Mouse (Mus musculus) CH12.LX (cell line): ENCODE results near the gene Ank3.

Source experiments
- BHLHE40 ChIP-seq: IDR thresholded peaks from 2 replicates; pipeline ENCODE4 v1.6.1; 2011; ENCODE audit warnings: mild to moderate bottlenecking, low read depth, low read length, improper control_type of control experiment
- CHD2 ChIP-seq: IDR thresholded peaks from 2 replicates; pipeline ENCODE4 v1.6.1; 2011; ENCODE audit warnings: low read length, improper control_type of control experiment
- CTCF ChIP-seq, 2 experiments: IDR thresholded peaks in 1 of 2; conservative IDR thresholded peaks in 1 of 2; 2 replicates each; pipeline ENCODE4 v1.5.1; 2011 to 2012; ENCODE audit warnings: low read depth in 2 of 2, low read length in 2 of 2, improper control_type of control experiment in 1 of 2, inconsistent platforms in 1 of 2, mild to moderate bottlenecking in 1 of 2, moderate library complexity in 1 of 2
- EP300 ChIP-seq: IDR thresholded peaks from 2 replicates; pipeline ENCODE4 v1.6.1; 2011; ENCODE audit warnings: low read length, improper control_type of control experiment
- GABPA ChIP-seq: IDR thresholded peaks from 2 replicates; pipeline ENCODE4 v1.6.1; 2012; ENCODE audit warnings: low read depth, low read length, improper control_type of control experiment, inconsistent platforms; ENCODE audit not compliant: insufficient replicate concordance
- KAT2A ChIP-seq: IDR thresholded peaks from 2 replicates; pipeline ENCODE4 v1.6.1; 2012; ENCODE audit warnings: low read length, improper control_type of control experiment, inconsistent platforms; ENCODE audit not compliant: insufficient replicate concordance
- MAFK ChIP-seq: IDR thresholded peaks from 2 replicates; pipeline ENCODE4 v1.6.1; 2011; ENCODE audit warnings: low read length, improper control_type of control experiment; ENCODE audit not compliant: insufficient replicate concordance
- NELFE ChIP-seq: IDR thresholded peaks from 2 replicates; pipeline ENCODE4 v1.6.1; 2011; ENCODE audit warnings: low read depth, low read length, improper control_type of control experiment
- POLR2A ChIP-seq: IDR thresholded peaks from 2 replicates; pipeline ENCODE4 v1.6.1; 2011; ENCODE audit warnings: low read depth, mild to moderate bottlenecking, improper control_type of control experiment, low read length
- POLR2AphosphoS2 ChIP-seq: IDR thresholded peaks from 2 replicates; pipeline ENCODE4 v1.6.1; 2011; ENCODE audit warnings: low read depth, low read length, improper control_type of control experiment
- SIN3A ChIP-seq: IDR thresholded peaks from 2 replicates; pipeline ENCODE4 v1.6.1; 2012; ENCODE audit warnings: low read length, improper control_type of control experiment, inconsistent platforms
- TCF12 ChIP-seq: IDR thresholded peaks from 2 replicates; pipeline ENCODE4 v1.6.1; 2014; ENCODE audit warnings: low read depth, mild to moderate bottlenecking, inconsistent platforms, low read length, improper control_type of control experiment
- ZKSCAN1 ChIP-seq: IDR thresholded peaks from 2 replicates; pipeline ENCODE4 v1.6.1; 2012; ENCODE audit warnings: low read depth, inconsistent platforms, low read length, improper control_type of control experiment, borderline replicate concordance
- ZNF384 ChIP-seq: IDR thresholded peaks from 2 replicates; pipeline ENCODE4 v1.6.1; 2012; ENCODE audit warnings: low read depth, low read length, improper control_type of control experiment, inconsistent platforms

GRCm38 (mm10) chr10:69753464-69753863, 354.9 kb downstream of the Ank3 start:
- no peak for TF ChIP-seq GABPA
- no peak for TF ChIP-seq EP300
- no peak for TF ChIP-seq TCF12
- no peak for TF ChIP-seq POLR2AphosphoS2
- no peak for TF ChIP-seq BHLHE40
- no peak for TF ChIP-seq CTCF (conservative IDR thresholded peaks at IDR 0.05 in 1 of 2, IDR thresholded peaks at IDR 0.05 in 1 of 2; ENCODE audit: low read depth in 2 of 2, low read length in 2 of 2)
- no peak for TF ChIP-seq POLR2A
- no peak for TF ChIP-seq ZKSCAN1
- TF ChIP-seq NELFE: no peak
- TF ChIP-seq KAT2A: no peak
- TF ChIP-seq ZNF384: no peak
- TF ChIP-seq MAFK: no peak
- TF ChIP-seq CHD2: no peak
- TF ChIP-seq SIN3A: no peak
